Mouse (Mus musculus): ENCODE measurements around the gene Kif6. TPM values are rescaled to one million over a fixed set of nuclear protein-coding genes. Genes with fewer than 3 reads are reported as not detected.

The Kif6 gene
- polyA plus RNA-seq, 1 experiment from 2014 or later = 3.7 TPM

DNA sequence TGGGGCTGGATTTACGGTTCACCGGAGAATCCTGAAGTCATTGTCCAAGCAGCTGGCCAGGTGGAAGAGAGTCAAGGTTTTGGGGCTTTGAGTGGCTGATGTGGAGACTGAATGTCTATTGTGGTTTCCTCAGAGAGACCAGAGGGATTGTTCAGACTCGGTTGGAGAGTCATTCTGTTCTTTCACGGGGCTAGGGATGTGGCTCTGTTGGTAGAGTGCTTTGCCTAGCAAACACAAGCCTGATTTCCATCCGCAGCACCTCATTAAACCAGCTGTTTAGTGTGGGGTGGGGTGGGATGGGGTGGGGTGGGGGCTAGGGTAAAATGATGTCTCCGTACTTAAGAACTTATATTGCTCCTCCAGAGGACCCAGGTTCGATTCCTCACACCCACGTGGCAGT, 146.9 kb downstream of the Kif6 start:
- Histone ChIP-seq H3K4me2 (replicated peaks) (no peak overlapping the region), H3K4me1 (replicated peaks; ENCODE audit: control insufficient read depth, insufficient read depth, low read length) (no peaks in the 10 kb centered on the region), H3K27ac (no peak overlapping the region), H3K36me3 (replicated peaks; ENCODE audit: control insufficient read depth, insufficient read depth) (no peaks in the 10 kb centered on the region), H3K9ac (no peak overlapping the region), H3K27me3 (ENCODE audit: control insufficient read depth, insufficient read depth, low read length) (no peaks in the 10 kb centered on the region), H3K4me3 (replicated peaks; ENCODE audit: low read length) (no peak overlapping the region), H3K9me3 (ENCODE audit: control insufficient read depth, low read length) (no peaks in the 10 kb centered on the region)
- WGBS = 87% methylated on average over 8 of the region's 8 CpGs
- no peak for ATAC-seq (ENCODE audit: low FRiP score)
- DNase-seq (ENCODE audit: low spot score) = no peak

DNA sequence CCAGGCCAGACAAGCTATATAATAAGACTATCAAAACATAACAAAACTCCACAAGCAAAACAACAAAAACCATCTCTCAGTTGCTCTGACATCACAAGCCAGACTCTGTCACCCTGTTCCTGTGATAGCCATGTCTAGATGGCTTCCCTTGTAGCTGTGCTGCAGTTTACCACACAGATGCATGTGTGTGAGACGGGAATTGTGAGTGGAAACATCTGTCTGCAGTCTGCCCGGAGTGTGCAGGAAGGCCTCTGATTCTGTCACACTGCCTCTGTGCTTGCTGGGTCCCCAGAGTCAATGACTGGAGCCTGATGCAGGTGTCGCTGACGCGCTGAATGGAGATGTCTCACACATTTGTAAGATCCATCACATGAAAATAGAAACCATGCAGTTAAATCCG, 150.0 kb downstream of the Kif6 start:
- WGBS = 69% methylated on average over 6 of the region's 6 CpGs
- no peak overlapping the region for H3K9ac ChIP-seq
- H3K4me1 ChIP-seq (replicated peaks; ENCODE audit: control insufficient read depth, insufficient read depth, low read length) = peaks cover 11% of the 10 kb centered on the region; the same call in 1 of the 2 replicates
- no peaks in the 10 kb centered on the region for H3K36me3 ChIP-seq (replicated peaks; ENCODE audit: control insufficient read depth, insufficient read depth)
- H3K27ac ChIP-seq = no peak overlapping the region
- no peak for DNase-seq (ENCODE audit: low spot score)
- ATAC-seq (ENCODE audit: low FRiP score) = no peak
- H3K4me2 ChIP-seq (replicated peaks) = no peak overlapping the region
- no peaks in the 10 kb centered on the region for H3K9me3 ChIP-seq (ENCODE audit: control insufficient read depth, low read length)
- no peaks in the 10 kb centered on the region for H3K27me3 ChIP-seq (ENCODE audit: control insufficient read depth, insufficient read depth, low read length)
- no peak overlapping the region for H3K4me3 ChIP-seq (replicated peaks; ENCODE audit: low read length)

DNA sequence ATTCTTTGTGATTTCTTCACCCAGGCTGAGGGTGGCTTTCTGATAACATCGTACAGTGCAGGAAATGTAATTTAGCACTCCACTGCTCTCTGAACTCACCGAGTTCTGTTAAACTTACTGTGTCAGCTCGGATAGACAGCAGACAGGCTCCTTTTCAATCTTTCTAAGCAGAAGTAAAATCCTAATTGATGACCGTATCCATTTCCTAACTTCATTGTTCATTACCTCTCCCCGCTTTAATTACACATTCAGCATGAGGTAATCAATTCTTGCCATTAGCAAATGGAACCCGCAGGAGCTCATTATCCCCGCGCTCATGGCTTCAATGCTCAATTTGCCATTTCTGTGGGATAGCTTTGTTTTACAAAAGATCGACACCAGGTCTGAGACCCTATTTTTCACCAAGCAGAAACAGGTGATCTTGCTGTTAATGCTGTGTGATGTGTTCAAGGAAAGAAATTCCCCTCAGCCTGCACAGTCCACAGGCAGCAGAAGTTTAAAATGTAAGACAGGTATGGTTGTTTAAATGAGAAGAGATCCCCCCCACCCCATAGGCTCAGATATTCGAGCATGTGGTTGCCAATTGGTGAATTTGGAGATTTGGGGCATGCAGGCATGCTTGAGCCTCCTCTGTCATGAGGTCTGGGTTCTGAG, 152.9 kb downstream of the Kif6 start:
- Histone ChIP-seq H3K27ac (peak overlapping the region; percentile 17; the same call in 1 of the 2 replicates), H3K4me1 (replicated peaks; ENCODE audit: control insufficient read depth, insufficient read depth, low read length) (peaks cover 11% of the 10 kb centered on the region; the same call in 1 of the 2 replicates), H3K4me2 (replicated peaks) (peak overlapping the region; percentile 24), H3K9me3 (ENCODE audit: control insufficient read depth, low read length) (no peaks in the 10 kb centered on the region), H3K36me3 (replicated peaks; ENCODE audit: control insufficient read depth, insufficient read depth) (no peaks in the 10 kb centered on the region), H3K9ac (no peak overlapping the region), H3K4me3 (replicated peaks; ENCODE audit: low read length) (no peak overlapping the region), H3K27me3 (ENCODE audit: control insufficient read depth, insufficient read depth, low read length) (no peaks in the 10 kb centered on the region; the same call in 1 of the 2 replicates)
- peak; percentile 48; the same call in 1 of the 2 replicates for ATAC-seq (ENCODE audit: low FRiP score)
- no peak for DNase-seq (ENCODE audit: low spot score)
- WGBS = 16% methylated on average over 10 of the region's 10 CpGs

DNA sequence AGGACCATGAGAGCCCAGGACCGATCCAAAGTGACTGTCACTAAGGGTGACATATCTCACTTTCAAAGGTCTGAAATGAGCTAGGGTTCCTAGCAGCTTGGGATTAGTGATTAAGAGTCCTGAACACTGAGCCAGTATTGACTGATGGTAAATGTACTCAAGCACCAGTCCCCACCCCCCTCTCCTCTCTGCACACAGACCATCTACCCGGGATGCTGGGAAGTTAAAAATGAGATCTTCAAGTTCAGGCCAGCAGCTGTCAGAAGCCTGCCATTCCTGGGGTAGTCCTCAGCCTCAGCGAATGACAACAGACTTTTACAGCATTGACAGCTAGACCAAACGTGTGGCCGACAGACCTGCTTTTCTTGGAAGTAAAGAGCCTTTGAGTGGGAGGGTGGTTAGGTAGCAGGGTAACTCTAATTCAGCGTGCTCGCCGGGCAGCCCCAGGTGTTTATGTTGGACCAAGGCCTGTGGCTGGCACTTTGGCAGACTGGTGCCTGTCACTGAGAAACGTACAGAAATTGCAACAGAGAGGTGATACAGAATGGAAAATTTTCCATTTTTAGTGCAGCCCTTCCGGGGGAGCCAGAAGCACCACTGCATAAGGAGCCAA, 156.9 kb downstream of the Kif6 start:
- no peak overlapping the region for H3K4me3 ChIP-seq (replicated peaks; ENCODE audit: low read length)
- no peak overlapping the region for H3K27ac ChIP-seq
- no peaks in the 10 kb centered on the region for H3K9me3 ChIP-seq (ENCODE audit: control insufficient read depth, low read length)
- no peak overlapping the region for H3K9ac ChIP-seq
- H3K4me2 ChIP-seq (replicated peaks) = no peak overlapping the region
- DNase-seq (ENCODE audit: low spot score) (no peak), ATAC-seq (ENCODE audit: low FRiP score) (no peak)
- no peaks in the 10 kb centered on the region; the same call in 1 of the 2 replicates for H3K27me3 ChIP-seq (ENCODE audit: control insufficient read depth, insufficient read depth, low read length)
- no peaks in the 10 kb centered on the region for H3K36me3 ChIP-seq (replicated peaks; ENCODE audit: control insufficient read depth, insufficient read depth)
- H3K4me1 ChIP-seq (replicated peaks; ENCODE audit: control insufficient read depth, insufficient read depth, low read length) = peaks cover 11% of the 10 kb centered on the region; the same call in 1 of the 2 replicates
- WGBS = 82% methylated on average over 10 of the region's 10 CpGs

DNA sequence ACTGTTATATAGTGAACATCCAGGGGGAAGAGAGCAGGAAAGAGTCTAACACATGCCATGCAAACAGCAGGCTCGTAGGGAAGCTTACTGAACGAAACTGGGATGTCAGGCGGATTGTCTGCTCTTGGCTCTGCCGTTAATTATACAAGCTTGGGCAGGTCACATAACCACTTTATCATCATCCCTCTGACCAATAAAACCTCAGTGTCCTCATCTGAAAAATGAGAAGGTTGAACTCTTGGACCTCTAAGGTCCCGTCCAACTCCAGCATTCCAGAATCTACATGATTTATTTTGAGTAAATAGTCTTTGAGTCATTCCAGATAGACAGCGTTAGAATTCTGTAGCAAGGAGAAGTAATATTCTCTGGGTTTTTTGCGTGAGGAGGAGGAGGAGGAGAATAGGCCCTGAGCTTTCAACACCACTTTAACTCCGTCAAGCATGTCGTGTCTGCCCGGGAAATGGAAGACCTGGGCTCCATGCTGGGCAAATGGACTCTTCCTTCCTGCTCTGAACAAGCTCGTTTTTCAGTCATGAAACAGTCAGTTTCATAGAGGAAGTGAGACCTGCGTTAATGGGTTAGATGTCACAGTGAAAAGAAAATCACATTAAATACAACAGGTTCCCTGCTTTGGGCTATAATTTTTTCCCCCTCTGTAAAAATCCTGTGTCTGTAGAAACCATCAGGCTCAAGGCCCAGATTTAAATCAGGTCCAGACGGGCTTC, 162.3 kb downstream of the Kif6 start:
- H3K9ac ChIP-seq = no peak overlapping the region

DNA sequence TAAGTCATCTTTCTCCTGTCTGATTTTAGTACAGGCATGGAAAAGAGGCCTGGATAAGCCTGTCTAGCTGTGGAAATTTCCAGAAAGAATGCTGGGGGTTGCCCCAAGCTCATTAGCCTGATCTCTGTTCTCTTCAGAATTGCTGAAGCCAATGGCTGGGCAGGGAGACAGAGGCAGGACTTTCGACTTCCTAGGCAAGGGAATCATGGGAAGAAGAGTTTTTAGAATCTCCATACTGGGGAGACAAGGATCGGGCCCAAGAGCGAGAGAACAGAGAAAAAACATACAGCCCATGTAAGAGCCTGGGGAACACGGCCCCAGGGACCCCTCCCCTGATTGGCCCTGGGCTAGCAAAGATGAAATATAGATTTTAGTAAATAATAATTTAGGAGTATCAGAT, 164.1 kb downstream of the Kif6 start:
- Histone ChIP-seq H3K4me1 (replicated peaks; ENCODE audit: control insufficient read depth, insufficient read depth, low read length) (0 out of 2 replicates have a peak, but pooled peaks cover 2% of the 10 kb centered on the region), H3K4me3 (replicated peaks; ENCODE audit: low read length) (no peak overlapping the region), H3K9ac (no peak overlapping the region), H3K4me2 (replicated peaks) (no peak overlapping the region), H3K36me3 (replicated peaks; ENCODE audit: control insufficient read depth, insufficient read depth) (no peaks in the 10 kb centered on the region), H3K9me3 (ENCODE audit: control insufficient read depth, low read length) (no peaks in the 10 kb centered on the region), H3K27ac (no peak overlapping the region), H3K27me3 (ENCODE audit: control insufficient read depth, insufficient read depth, low read length) (no peaks in the 10 kb centered on the region)
- ATAC-seq (ENCODE audit: low FRiP score) (no peak), DNase-seq (ENCODE audit: low spot score) (no peak)
- WGBS = 85% methylated on average over 4 of the region's 4 CpGs

More for the DNA sequence above, 162.3 kb downstream of the Kif6 start:
- Histone ChIP-seq H3K4me3 (replicated peaks; ENCODE audit: low read length) (no peak overlapping the region), H3K27ac (no peak overlapping the region), H3K4me1 (replicated peaks; ENCODE audit: control insufficient read depth, insufficient read depth, low read length) (0 out of 2 replicates have a peak, but pooled peaks cover 2% of the 10 kb centered on the region), H3K9me3 (ENCODE audit: control insufficient read depth, low read length) (no peaks in the 10 kb centered on the region), H3K36me3 (replicated peaks; ENCODE audit: control insufficient read depth, insufficient read depth) (no peaks in the 10 kb centered on the region), H3K4me2 (replicated peaks) (no peak overlapping the region), H3K27me3 (ENCODE audit: control insufficient read depth, insufficient read depth, low read length) (no peaks in the 10 kb centered on the region)
- DNase-seq (ENCODE audit: low spot score) (no peak), ATAC-seq (ENCODE audit: low FRiP score) (no peak)
- 84% methylated on average over 13 of the region's 13 CpGs for WGBS

DNA sequence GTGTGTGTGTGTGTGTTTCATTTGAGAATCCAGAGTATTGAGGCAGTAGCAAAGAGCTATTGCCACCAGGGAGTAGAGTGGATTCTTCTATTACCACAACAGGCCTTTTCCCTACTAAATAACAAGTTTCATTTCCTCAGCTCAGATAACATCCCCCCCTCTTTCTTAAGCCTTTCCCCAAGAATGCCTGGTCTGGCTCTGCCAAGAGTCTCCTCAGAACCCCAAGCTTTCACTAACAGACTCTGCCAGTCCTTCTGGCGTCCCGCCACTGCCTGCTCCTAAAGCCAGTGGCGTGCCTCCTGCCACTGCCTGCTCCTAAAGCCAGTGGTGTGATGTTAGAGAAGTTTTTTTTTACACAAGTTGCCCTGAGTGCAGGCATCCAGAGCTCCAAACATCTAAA, 164.6 kb downstream of the Kif6 start:
- H3K27me3 ChIP-seq (ENCODE audit: control insufficient read depth, insufficient read depth, low read length) = no peaks in the 10 kb centered on the region
- no peaks in the 10 kb centered on the region for H3K9me3 ChIP-seq (ENCODE audit: control insufficient read depth, low read length)
- DNase-seq (ENCODE audit: low spot score) = no peak
- no peak overlapping the region for H3K4me3 ChIP-seq (replicated peaks; ENCODE audit: low read length)
- H3K36me3 ChIP-seq (replicated peaks; ENCODE audit: control insufficient read depth, insufficient read depth) = no peaks in the 10 kb centered on the region
- ATAC-seq (ENCODE audit: low FRiP score) = no peak
- 66% methylated on average over 3 of the region's 3 CpGs for WGBS
- H3K4me1 ChIP-seq (replicated peaks; ENCODE audit: control insufficient read depth, insufficient read depth, low read length) = 0 out of 2 replicates have a peak, but pooled peaks cover 2% of the 10 kb centered on the region
- no peak overlapping the region for H3K4me2 ChIP-seq (replicated peaks)
- no peak overlapping the region for H3K27ac ChIP-seq
- no peak overlapping the region for H3K9ac ChIP-seq

DNA sequence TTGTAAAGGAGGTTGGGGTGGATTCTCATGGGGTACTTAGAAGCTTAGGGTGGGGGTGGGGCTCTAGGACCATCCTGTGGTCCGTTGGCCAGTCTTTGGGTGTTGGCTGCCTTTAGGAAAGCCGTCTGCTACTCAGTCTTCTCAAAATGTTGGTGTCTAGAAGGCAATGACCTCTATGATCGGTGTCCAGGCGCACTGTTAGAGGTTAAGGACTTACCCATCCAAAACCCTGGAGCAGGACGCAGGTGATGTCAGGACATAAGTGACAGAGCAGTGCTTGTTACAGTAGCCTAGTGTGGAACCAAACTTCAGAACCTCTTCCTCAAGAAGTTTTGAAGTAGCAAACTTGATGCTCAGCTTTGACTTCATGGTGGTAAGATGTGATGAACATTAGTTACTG, 170.9 kb downstream of the Kif6 start:
- Histone ChIP-seq H3K9me3 (ENCODE audit: control insufficient read depth, low read length) (no peaks in the 10 kb centered on the region), H3K4me2 (replicated peaks) (no peak overlapping the region), H3K27ac (no peak overlapping the region), H3K4me3 (replicated peaks; ENCODE audit: low read length) (no peak overlapping the region), H3K27me3 (ENCODE audit: control insufficient read depth, insufficient read depth, low read length) (no peaks in the 10 kb centered on the region), H3K36me3 (replicated peaks; ENCODE audit: control insufficient read depth, insufficient read depth) (no peaks in the 10 kb centered on the region), H3K9ac (no peak overlapping the region), H3K4me1 (replicated peaks; ENCODE audit: control insufficient read depth, insufficient read depth, low read length) (0 out of 2 replicates have a peak, but pooled peaks cover 5% of the 10 kb centered on the region)
- 91% methylated on average over 5 of the region's 5 CpGs for WGBS
- ATAC-seq (ENCODE audit: low FRiP score) = no peak
- no peak for DNase-seq (ENCODE audit: low spot score)

DNA sequence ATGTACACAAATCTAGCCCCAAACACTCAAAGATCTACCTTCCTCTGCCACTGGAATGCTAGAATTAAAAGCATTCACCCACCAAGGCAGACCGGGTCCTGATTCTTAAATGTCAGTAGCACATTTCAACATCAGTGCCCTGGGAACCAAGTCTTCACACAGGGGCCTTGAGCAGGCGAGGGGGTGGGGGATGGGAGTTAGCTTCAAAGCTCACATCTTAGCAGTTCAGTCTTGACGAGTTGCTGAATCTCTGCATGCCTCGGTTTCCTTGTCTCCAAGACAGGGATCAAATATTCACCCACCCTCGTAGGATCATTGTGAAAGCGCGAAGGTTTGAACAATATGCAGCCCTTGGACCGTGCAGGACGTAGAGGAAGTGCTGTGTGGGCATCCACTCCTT, 172.4 kb downstream of the Kif6 start:
- no peaks in the 10 kb centered on the region for H3K36me3 ChIP-seq (replicated peaks; ENCODE audit: control insufficient read depth, insufficient read depth)
- H3K4me2 ChIP-seq (replicated peaks) = no peak overlapping the region
- no peak overlapping the region for H3K4me3 ChIP-seq (replicated peaks; ENCODE audit: low read length)
- H3K27me3 ChIP-seq (ENCODE audit: control insufficient read depth, insufficient read depth, low read length) = no peaks in the 10 kb centered on the region
- no peak overlapping the region for H3K27ac ChIP-seq
- 58% methylated on average over 9 of the region's 9 CpGs for WGBS
- 0 out of 2 replicates have a peak, but pooled peaks cover 2% of the 10 kb centered on the region for H3K4me1 ChIP-seq (replicated peaks; ENCODE audit: control insufficient read depth, insufficient read depth, low read length)
- H3K9ac ChIP-seq = no peak overlapping the region
- ATAC-seq (ENCODE audit: low FRiP score) (no peak), DNase-seq (ENCODE audit: low spot score) (no peak)
- no peaks in the 10 kb centered on the region for H3K9me3 ChIP-seq (ENCODE audit: control insufficient read depth, low read length)
